Mouse (Mus musculus): Measurements from ENCODE around the gene Gm21852.
"Not testable (repeated sequence)": the region's sequence is repeated elsewhere in the genome, so short reads cannot be mapped to it uniquely, and the experiment has no call there.

The Gm21852 gene

GRCm38 (mm10) chrY:40651896-40652295 lies at the start of gene Gm21852:
TSS of gene Gm21852 (minus strand) at chrY:40651996.
- not testable (repeated sequence) for DNase-seq

Data from kidney, postnatal 36 days (tissue).